8 mouse cellular contexts compared by ENCODE assay signal in genomic region chr17:46772404-46773277, GRCm38 (mm10). TPM values are rescaled to one million over a fixed set of nuclear protein-coding genes. Genes with fewer than 3 reads are reported as not detected.
A peak's percentile ranks its signal among the peaks of the same experiment; 100 is the strongest.
DNase-seq lines count a peak whose midpoint lies in the region; ATAC-seq lines count a peak whose summit lies in the region.

Gene 2310039H08Rik (plus strand): TSS chr17:46772635.

- peak within 1 kb of the TSS; percentile 96 for H3K4me3 ChIP-seq in intestine, embryonic 14.5 days (ENCODE audit: low read depth, low read length)

- H3K4me2 ChIP-seq in intestine, embryonic 14.5 days (ENCODE audit: low read length), result peak within 1 kb of the TSS; percentile 73

- peak; percentile 86 for ATAC-seq in intestine, embryonic 14.5 days (replicated peaks; ENCODE audit: low FRiP score, low TSS enrichment, low read depth)

- intact Hi-C loops in left cerebral cortex, postnatal 14 days (cut with DNase I), result loop anchor here (2.0 kb wide), 1 partner anchor 60 kb away; no protein-coding TSS in a partner anchor

- no peaks in the 10 kb centered on the region for H3K9me3 ChIP-seq in intestine, embryonic 14.5 days (ENCODE audit: control insufficient read depth, low read length)

- peaks cover 15% of the 10 kb centered on the region for H3K4me1 ChIP-seq in intestine, embryonic 14.5 days (replicated peaks; ENCODE audit: control insufficient read depth, insufficient read depth, low read length)

- under 1% methylated on average over 50 of the region's 50 CpGs for WGBS in intestine, embryonic 14.5 days

- DNase-seq in adipocyte (ENCODE audit: low spot score), result peak; percentile 92
- peak; percentile 93 for DNase-seq in embryo, embryonic 10.5 days (ENCODE audit: low spot score)
- DNase-seq in gastrocnemius, postnatal 25 days, result peak; percentile 84
- DNase-seq in intestine, embryonic 14.5 days (ENCODE audit: low spot score), result peak; percentile 93
- peak; percentile 79 to 87 for DNase-seq in left cerebral cortex, postnatal 14 days (ENCODE audit: low spot score in 2 of 2)
- peak; percentile 91 for DNase-seq in mesoderm, embryonic 11.5 days (ENCODE audit: low read depth, low spot score)
- DNase-seq in right cerebral cortex, postnatal 36 days (ENCODE audit: low spot score in 2 of 2), result peak; percentile 73 to 81
- peak; percentile 92 for DNase-seq in yolk sac, embryonic 10.5 days (ENCODE audit: low spot score)

- peaks cover 35% of the 10 kb centered on the region for H3K36me3 ChIP-seq in intestine, embryonic 14.5 days (ENCODE audit: control insufficient read depth, insufficient read depth, low read length)

- H3K27me3 ChIP-seq in intestine, embryonic 14.5 days (replicated peaks; ENCODE audit: control insufficient read depth, insufficient read depth, low read length), result no peaks in the 10 kb centered on the region

- peak within 1 kb of the TSS; percentile 84 for H3K27ac ChIP-seq in intestine, embryonic 14.5 days (ENCODE audit: low read depth)

- peak within 1 kb of the TSS; percentile 78 for H3K9ac ChIP-seq in intestine, embryonic 14.5 days (ENCODE audit: low read length)

RNA-seq across cellular contexts. Expression of gene 2310039H08Rik, which starts in this region (rescaled TPM):
- total RNA-seq in gastrocnemius, postnatal 25 days (2021), result 10 to 100 TPM; 34.9 to 35.0 TPM
- 87.5 and 89.9 TPM in 2 replicates for polyA plus RNA-seq in intestine, embryonic 14.5 days (2014; fragmentation: Nextera tagmentation; extraction: Ambion mirVana)
- 1 to 10 TPM; 9.5 to 9.6 TPM for total RNA-seq in left cerebral cortex, postnatal 14 days (2021)

Comparison
In these comparisons a context has a peak if more than half of its experiments do, and no peak if none do; other contexts are left out.
1. Peak in every context shown above with its lines: DNase-seq, ATAC-seq, H3K4me3 ChIP-seq and H3K27ac ChIP-seq.